Comparison of ENCODE assay signal across 18 mouse cellular contexts in genomic region chr4:45252861-45253262, GRCm38 (mm10). TPM values are rescaled to one million over a fixed set of nuclear protein-coding genes. Genes with fewer than 3 reads are reported as not detected.
DNase-seq lines count a peak whose midpoint lies in the region; ATAC-seq and TF ChIP-seq lines count a peak whose summit lies in the region.
"Had no signal": no experiment of that assay in that cellular context is flagged by ENCODE, and none has a peak within 500 bp of the region (broad histone marks: within the 10 kb centered on the region; RNA-seq: fewer than 3 reads in every experiment).

No protein-coding gene starts in this region.

- H3K36me3 ChIP-seq in midbrain, postnatal 0 days (ENCODE audit: insufficient read depth, low read length) = no peaks in the 10 kb centered on the region
- no peaks in the 10 kb centered on the region for H3K36me3 ChIP-seq in midbrain, embryonic 15.5 days (replicated peaks)
- no peaks in the 10 kb centered on the region for H3K36me3 ChIP-seq in forebrain, postnatal 0 days (ENCODE audit: insufficient read depth)
- H3K36me3 ChIP-seq: limb, embryonic 10.5 days; midbrain, embryonic 12.5 days; neural tube, embryonic 12.5 days had no signal

- H3K27ac ChIP-seq in midbrain, postnatal 0 days (ENCODE audit: low read depth, low read length) = no peak overlapping the region
- no peak overlapping the region for H3K27ac ChIP-seq in midbrain, embryonic 15.5 days
- no peak overlapping the region for H3K27ac ChIP-seq in forebrain, postnatal 0 days (ENCODE audit: low read depth, low read length)
- H3K27ac ChIP-seq: limb, embryonic 10.5 days; liver, embryonic 14.5 days; midbrain, embryonic 12.5 days; neural tube, embryonic 12.5 days had no signal

- H3K9ac ChIP-seq in midbrain, postnatal 0 days (replicated peaks; ENCODE audit: low read length, poor library complexity, severe bottlenecking) = no peak overlapping the region
- no peak overlapping the region for H3K9ac ChIP-seq in midbrain, embryonic 15.5 days
- no peak overlapping the region for H3K9ac ChIP-seq in forebrain, postnatal 0 days
- H3K9ac ChIP-seq: liver, embryonic 14.5 days; midbrain, embryonic 12.5 days; neural tube, embryonic 12.5 days had no signal

- no peaks in the 10 kb centered on the region for H3K9me3 ChIP-seq in midbrain, postnatal 0 days (ENCODE audit: low read length)
- H3K9me3 ChIP-seq in midbrain, embryonic 15.5 days = no peaks in the 10 kb centered on the region
- no peaks in the 10 kb centered on the region for H3K9me3 ChIP-seq in forebrain, postnatal 0 days (ENCODE audit: low read length)
- H3K9me3 ChIP-seq: limb, embryonic 10.5 days; midbrain, embryonic 12.5 days; neural tube, embryonic 12.5 days had no signal

- DNase-seq in adrenal gland, adult 2 months = peak; percentile 56
- no peak for DNase-seq in adrenal gland, postnatal 4 days (ENCODE audit: low spot score in 2 of 2)
- peak; percentile 38 for DNase-seq in midbrain, postnatal 0 days (ENCODE audit: low spot score)
- peak; percentile 33 for DNase-seq in forebrain, postnatal 0 days
- DNase-seq in testis, postnatal 14 days (ENCODE audit: low spot score) = peak; percentile 37
- no peak for DNase-seq in urinary bladder, postnatal 14 days (ENCODE audit: low spot score)
- no peak for DNase-seq in heart, adult 9 months (ENCODE audit: low spot score in 2 of 2)
- DNase-seq: heart, adult 11 months; heart, postnatal 10 days; kidney, postnatal 25 days; lung, postnatal 14 days; thymus, postnatal 36 days had no signal

- ATAC-seq in midbrain, postnatal 0 days (ENCODE audit: low FRiP score) = no peak
- ATAC-seq in midbrain, embryonic 15.5 days (replicated peaks) = no peak
- ATAC-seq in forebrain, postnatal 0 days = no peak
- ATAC-seq: inflammation-experienced regulatory T-cells, adult 6 months had no signal

- 0 out of 2 replicates have a peak, but pooled peaks cover 5% of the 10 kb centered on the region for H3K4me1 ChIP-seq in midbrain, postnatal 0 days (ENCODE audit: insufficient read depth, low read length)
- peaks cover 19% of the 10 kb centered on the region for H3K4me1 ChIP-seq in midbrain, embryonic 15.5 days
- H3K4me1 ChIP-seq in forebrain, postnatal 0 days (ENCODE audit: insufficient read depth) = peaks cover 10% of the 10 kb centered on the region

- H3K4me2 ChIP-seq in midbrain, postnatal 0 days (ENCODE audit: low read depth, low read length, poor library complexity, severe bottlenecking) = no peak overlapping the region
- H3K4me2 ChIP-seq in midbrain, embryonic 15.5 days = no peak overlapping the region
- no peak overlapping the region for H3K4me2 ChIP-seq in forebrain, postnatal 0 days (ENCODE audit: low read depth)
- H3K4me2 ChIP-seq: midbrain, embryonic 12.5 days; neural tube, embryonic 12.5 days had no signal

- no peak for TF ChIP-seq CTCF in midbrain, postnatal 0 days (IDR thresholded peaks at IDR 0.05)
- no peak for TF ChIP-seq CTCF in forebrain, postnatal 0 days (IDR thresholded peaks at IDR 0.05; ENCODE audit: low read depth)

- H3K27me3 ChIP-seq in midbrain, postnatal 0 days (ENCODE audit: insufficient read depth, low read length) = no peaks in the 10 kb centered on the region
- no peaks in the 10 kb centered on the region; the same call in 1 of the 2 replicates for H3K27me3 ChIP-seq in midbrain, embryonic 15.5 days (replicated peaks)
- H3K27me3 ChIP-seq in forebrain, postnatal 0 days (ENCODE audit: insufficient read depth, low read length) = no peaks in the 10 kb centered on the region
- H3K27me3 ChIP-seq: neural tube, embryonic 12.5 days had no signal

- 44% methylated on average over 9 of the region's 9 CpGs for WGBS in midbrain, postnatal 0 days
- 49% methylated on average over 9 of the region's 9 CpGs for WGBS in midbrain, embryonic 15.5 days
- 22% methylated on average over 9 of the region's 9 CpGs for WGBS in forebrain, postnatal 0 days

- no peak overlapping the region for H3K4me3 ChIP-seq in midbrain, postnatal 0 days (ENCODE audit: low read depth, low read length)
- no peak overlapping the region for H3K4me3 ChIP-seq in midbrain, embryonic 15.5 days
- no peak overlapping the region for H3K4me3 ChIP-seq in forebrain, postnatal 0 days (ENCODE audit: low read depth, low read length)
- H3K4me3 ChIP-seq: limb, embryonic 10.5 days; midbrain, embryonic 12.5 days; neural tube, embryonic 12.5 days had no signal

RNA-seq across cellular contexts. Expression of gene Trmt10b, which starts 44.1 kb away (rescaled TPM):
- total RNA-seq in adrenal gland, adult 2 months (2021) = 10 to 100 TPM in 1 of 2 experiments, 1 to 10 TPM in 1; 8.7 to 12.8 TPM
- polyA plus RNA-seq in adrenal gland, adult 2 months (2012; rRNA removed) = 0.48 and 0.70 TPM in 2 replicates
- total RNA-seq in adrenal gland, postnatal 4 days (2021) = 10 to 100 TPM; 11.7 to 12.6 TPM
- 9.7 and 12.5 TPM in 2 replicates for total RNA-seq in midbrain, postnatal 0 days (2014; rRNA removed)
- 22.2 and 23.3 TPM in 2 replicates for polyA plus RNA-seq in midbrain, postnatal 0 days (2015; fragmentation: Nextera tagmentation; extraction: Ambion mirVana)
- polyA plus RNA-seq in midbrain, embryonic 15.5 days (2015; fragmentation: Nextera tagmentation; extraction: Ambion mirVana) = 24.1 and 24.2 TPM in 2 replicates
- 16.6 and 18.3 TPM in 2 replicates for total RNA-seq in forebrain, postnatal 0 days (2014; rRNA removed)
- 16.9 and 23.8 TPM in 2 replicates for polyA plus RNA-seq in forebrain, postnatal 0 days (2015; fragmentation: Nextera tagmentation; extraction: Ambion mirVana)

Comparison
In these comparisons a context has a peak if more than half of its experiments do, and no peak if none do; other contexts are left out.
1. DNase-seq: peak in adrenal gland, adult 2 months (single experiment), midbrain, postnatal 0 days (single experiment), forebrain, postnatal 0 days (single experiment) and testis, postnatal 14 days (single experiment); none in adrenal gland, postnatal 4 days (0 of 2), urinary bladder, postnatal 14 days (single experiment) and heart, adult 9 months (0 of 2).